Mouse (Mus musculus) G1E (cell line): Measurements from ENCODE around the gene Ctsa. TPM values are rescaled to one million over a fixed set of nuclear protein-coding genes. Genes with fewer than 3 reads are reported as not detected.

Experiments used
- ATAC-seq: 2 replicates; pipeline ENCODE4 v1.8.0; 2016; ENCODE audit warnings: mild to moderate bottlenecking; ENCODE audit not compliant: insufficient number of reproducible peaks, poor library complexity, low FRiP score, severe bottlenecking; ENCODE audit errors: extremely low read depth
- DNase-seq: peaks from one replicate; pipeline ENCODE4 v3.0.0; 2012; ENCODE audit warnings: low spot score
- H3K27me3 ChIP-seq: 2 replicates; pipeline ENCODE4 v1.6.1; 2012; ENCODE audit warnings: mild to moderate bottlenecking, low read length, inconsistent platforms; ENCODE audit not compliant: insufficient read depth
- H3K36me3 ChIP-seq: replicated peaks from 2 replicates; pipeline ENCODE3; 2012; ENCODE audit warnings: mild to moderate bottlenecking, inconsistent platforms
- H3K4me1 ChIP-seq: 2 replicates; pipeline ENCODE4 v1.6.1; 2012; ENCODE audit warnings: low read depth, low read length, inconsistent platforms, mixed read lengths; ENCODE audit not compliant: insufficient read depth
- H3K4me3 ChIP-seq: 2 replicates; pipeline ENCODE4 v1.5.1; 2012; ENCODE audit warnings: low read depth, mild to moderate bottlenecking, inconsistent platforms, low read length, moderate library complexity, mixed read lengths
- H3K9me3 ChIP-seq: replicated peaks from 2 replicates; pipeline ENCODE4 v1.6.1; 2012; ENCODE audit warnings: inconsistent platforms
- CTCF ChIP-seq: IDR thresholded peaks from 2 replicates; pipeline ENCODE4 v1.5.1; 2012; ENCODE audit warnings: low read depth, low read length, inconsistent platforms, mixed read lengths
- GATA1 ChIP-seq: IDR thresholded peaks from 2 replicates; pipeline ENCODE4 v1.6.1; 2012; ENCODE audit warnings: borderline replicate concordance, low read length, inconsistent platforms, mixed read lengths
- GATA2 ChIP-seq: IDR thresholded peaks from 2 replicates; pipeline ENCODE4 v1.6.1; 2012; ENCODE audit warnings: low read depth, low read length, inconsistent platforms, borderline replicate concordance
- POLR2AphosphoS5 ChIP-seq: IDR thresholded peaks from 2 replicates; pipeline ENCODE4 v1.6.1; 2012; ENCODE audit warnings: low read depth, low read length, inconsistent platforms; ENCODE audit not compliant: insufficient replicate concordance
- TAL1 ChIP-seq: conservative IDR thresholded peaks from 2 replicates; pipeline ENCODE4 v1.6.1; 2012; ENCODE audit warnings: low read depth, low read length, inconsistent platforms, mixed read lengths
- polyA plus RNA-seq: library from polyadenylated mRNA; stranded (reverse); fragments of >175 nt; gene quantifications from 2 replicates; pipeline ENCODE4 v1.2.3, GENCODE M21; 2012
- total RNA-seq, 2 experiments: library from RNA; stranded (forward) in 1 of 2; stranded (reverse) in 1 of 2; fragments of 200-1000 nt in 1 of 2; fragments of >200 nt in 1 of 2; fragmentation: Nextera tagmentation in 1 of 2; gene quantifications; 2 replicates each; pipeline ENCODE4 v1.2.3; 2014 to 2017

The Ctsa gene
- total RNA-seq (2014; fragmentation: Nextera tagmentation) = 24.7 and 40.4 TPM in 2 replicates
- 58.7 and 67.0 TPM in 2 replicates for total RNA-seq (2017)
- 37.0 and 68.2 TPM in 2 replicates for polyA plus RNA-seq

GRCm38 (mm10) chr2:164832748-164833301 lies at the start of gene Ctsa:
TSS of gene Ctsa (plus strand) at chr2:164832873.
- no peak for ATAC-seq
- peaks cover 4% of the 10 kb centered on the region; the same call in 1 of the 2 replicates for H3K27me3 ChIP-seq
- peak within 1 kb of the TSS; percentile 80 for H3K4me3 ChIP-seq
- no peaks in the 10 kb centered on the region for H3K9me3 ChIP-seq
- TF ChIP-seq POLR2AphosphoS5 (no peak), CTCF (no peak), TAL1 (no peak), GATA1 (no peak), GATA2 (no peak)
- H3K36me3 ChIP-seq = peaks cover 41% of the 10 kb centered on the region
- DNase-seq = no peak
- peaks cover 26% of the 10 kb centered on the region for H3K4me1 ChIP-seq

DNA sequence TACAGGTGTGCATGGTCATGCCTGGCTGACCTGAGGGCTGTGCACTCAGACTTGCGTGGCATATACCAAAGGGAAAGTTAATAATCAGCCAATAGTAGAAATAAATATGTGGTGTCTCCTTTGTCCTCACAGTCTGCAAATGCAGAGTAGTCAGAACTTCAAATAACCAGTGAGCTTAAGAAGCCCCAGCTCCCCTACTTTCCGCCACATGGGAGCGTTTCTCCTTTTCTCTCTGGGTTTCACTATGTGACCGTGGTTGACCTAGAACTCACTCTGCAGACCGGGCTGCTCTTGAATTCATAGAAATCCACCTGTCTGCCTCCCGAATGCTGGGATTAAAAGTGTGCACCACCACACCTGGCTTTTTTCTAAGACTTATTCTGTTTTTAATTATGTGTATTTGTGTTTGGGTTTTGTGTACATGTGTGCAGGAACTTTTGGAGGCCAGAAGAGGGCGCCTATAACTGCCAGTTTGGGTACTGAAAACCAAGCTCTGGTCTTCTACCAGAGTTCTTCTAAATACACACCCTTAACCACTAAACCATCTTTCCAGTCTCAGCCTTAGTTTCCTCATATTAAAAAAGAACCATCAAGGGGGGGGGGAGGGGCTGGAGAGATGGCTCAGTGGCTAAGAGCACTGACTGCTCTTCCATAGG lies 48.6 kb upstream of the Ctsa start:
- Histone ChIP-seq H3K4me1 (peaks cover 40% of the 10 kb centered on the region), H3K4me3 (no peak overlapping the region), H3K9me3 (no peaks in the 10 kb centered on the region), H3K36me3 (peaks cover 13% of the 10 kb centered on the region), H3K27me3 (peaks cover 25% of the 10 kb centered on the region)
- ATAC-seq (no peak), DNase-seq (no peak)
- TF ChIP-seq GATA2 (no peak), GATA1 (no peak)

GRCm38 (mm10) chr2:164784869-164785420 lies 47.7 kb upstream of the Ctsa start:
- 0 out of 2 replicates have a peak, but pooled peaks have one; percentile 15 for ATAC-seq
- no peak for DNase-seq
- no peaks in the 10 kb centered on the region for H3K9me3 ChIP-seq
- peaks cover 41% of the 10 kb centered on the region for H3K4me1 ChIP-seq
- H3K27me3 ChIP-seq = peaks cover 16% of the 10 kb centered on the region
- H3K36me3 ChIP-seq = peaks cover 20% of the 10 kb centered on the region
- peak overlapping the region; percentile 77 for H3K4me3 ChIP-seq
- TF ChIP-seq GATA2 = no peak
- TF ChIP-seq TAL1 = peak; percentile 41

DNA sequence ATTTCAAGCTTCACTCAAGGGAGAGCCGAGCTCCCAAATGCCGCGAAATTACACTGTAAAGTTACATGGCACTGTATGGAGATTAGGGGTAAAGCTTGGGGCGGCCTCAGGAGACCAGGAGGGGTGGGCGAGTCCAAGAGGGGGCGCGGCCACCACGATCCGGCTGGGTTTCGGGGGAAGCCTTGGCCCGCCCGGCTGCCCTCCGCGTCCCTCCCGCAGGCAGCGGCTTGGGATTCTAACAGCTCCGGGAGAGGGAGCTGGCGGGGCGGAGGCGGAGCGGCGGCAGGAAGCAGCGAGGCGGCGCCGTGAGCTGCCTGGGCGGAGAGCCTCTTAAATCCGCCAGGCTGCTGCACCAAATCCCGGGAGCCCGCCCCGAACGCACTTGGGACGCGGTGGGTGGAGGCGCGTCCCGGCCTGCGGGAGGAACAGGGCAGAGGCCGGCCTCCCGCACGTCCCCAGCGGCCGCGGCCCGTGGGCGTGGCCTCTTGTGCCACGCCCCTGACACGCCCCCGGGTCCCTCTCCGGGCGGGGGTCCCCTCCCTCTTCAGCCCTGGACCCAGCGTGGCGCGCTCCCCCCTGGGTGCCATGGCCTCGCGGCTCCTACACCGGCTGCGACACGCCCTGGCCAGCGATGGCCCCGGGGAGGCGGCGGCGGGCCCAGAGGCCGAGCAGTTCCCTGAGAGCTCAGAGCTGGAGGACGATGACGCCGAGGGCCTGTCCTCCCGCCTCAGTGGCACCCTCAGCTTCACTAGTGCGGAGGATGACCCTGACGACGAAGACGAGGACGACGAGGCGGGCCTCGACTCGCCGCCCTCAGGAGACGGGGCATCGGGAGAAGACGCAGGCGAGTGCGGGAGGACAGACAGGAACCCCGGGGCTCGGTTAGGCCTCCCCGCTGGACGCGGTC lies 46.9 kb upstream of the Ctsa start, which contains the start of gene Snx21:
Snx21 (plus strand) TSS at position 343 of the 907 bp plus-strand sequence.
- Histone ChIP-seq H3K4me1 (peaks cover 48% of the 10 kb centered on the region), H3K36me3 (peaks cover 27% of the 10 kb centered on the region), H3K9me3 (no peaks in the 10 kb centered on the region), H3K27me3 (peaks cover 15% of the 10 kb centered on the region), H3K4me3 (peak within 1 kb of the TSS; percentile 77)
- ATAC-seq = peak; percentile 24
- DNase-seq = peak; percentile 70
- no peak for TF ChIP-seq POLR2AphosphoS5
- no peak for TF ChIP-seq CTCF
- TF ChIP-seq GATA2 = no peak
- TF ChIP-seq GATA1 = no peak
- TF ChIP-seq TAL1 = no peak

- ATAC-seq (no peak), DNase-seq (no peak)
- Histone ChIP-seq H3K27me3 (peaks cover 13% of the 10 kb centered on the region), H3K36me3 (peaks cover 34% of the 10 kb centered on the region), H3K9me3 (no peaks in the 10 kb centered on the region), H3K4me1 (peaks cover 52% of the 10 kb centered on the region), H3K4me3 (peak overlapping the region; percentile 77)
- TF ChIP-seq CTCF = no peak
- no peak for TF ChIP-seq POLR2AphosphoS5
- no peak for TF ChIP-seq TAL1
- no peak for TF ChIP-seq GATA1
- no peak for TF ChIP-seq GATA2
Measured at GRCm38 (mm10) chr2:164786388-164786885, 46.2 kb upstream of the Ctsa start.
